Mouse (Mus musculus) forebrain, embryonic 11.5 days (tissue): ENCODE measurements around the gene Smco2. TPM values are rescaled to one million over a fixed set of nuclear protein-coding genes. Genes with fewer than 3 reads are reported as not detected.

Source experiments
- ATAC-seq: fragments of 200-750 bp; cut with Nextera tagmentation; replicated peaks from 2 replicates; pipeline ENCODE4 v1.8.0; 2017; ENCODE audit warnings: moderate TSS enrichment; ENCODE audit not compliant: low FRiP score
- DNase-seq: peaks from one replicate; pipeline ENCODE4 v3.0.0-alpha.2; 2017; ENCODE audit warnings: low spot score
- H3K27ac ChIP-seq: fragments of 300-500 bp; sonication (generic); 2 replicates; pipeline ENCODE4 v1.5.1; 2014; ENCODE audit warnings: low read depth, low read length
- H3K27me3 ChIP-seq: fragments of 300-500 bp; sonication (generic); 2 replicates; pipeline ENCODE4 v1.6.1; 2014; ENCODE audit warnings: mild to moderate bottlenecking, low read length, mixed read lengths; ENCODE audit not compliant: control insufficient read depth, insufficient read depth
- H3K36me3 ChIP-seq: fragments of 300-500 bp; sonication (generic); 2 replicates; pipeline ENCODE4 v1.6.1; 2014; ENCODE audit warnings: mild to moderate bottlenecking, low read length, moderate library complexity, mixed read lengths; ENCODE audit not compliant: control insufficient read depth, insufficient read depth
- H3K4me1 ChIP-seq: fragments of 300-500 bp; sonication (generic); replicated peaks from 2 replicates; pipeline ENCODE4 v1.6.1; 2014; ENCODE audit warnings: low read length, mixed read lengths; ENCODE audit not compliant: control insufficient read depth, insufficient read depth
- H3K4me2 ChIP-seq: fragments of 300-500 bp; sonication (generic); 2 replicates; pipeline ENCODE4 v1.6.1; 2014; ENCODE audit warnings: low read depth, mild to moderate bottlenecking, low read length, moderate library complexity, mixed read lengths; ENCODE audit not compliant: severe bottlenecking
- H3K4me3 ChIP-seq: fragments of 300-500 bp; sonication (generic); 2 replicates; pipeline ENCODE4 v1.5.1; 2014; ENCODE audit warnings: low read depth, low read length
- H3K9ac ChIP-seq: fragments of 300-500 bp; sonication (generic); 2 replicates; pipeline ENCODE4 v1.6.1; 2014; ENCODE audit warnings: low read length
- H3K9me3 ChIP-seq: fragments of 300-500 bp; sonication (generic); 2 replicates; pipeline ENCODE4 v1.6.1; 2016; ENCODE audit warnings: low read length, mixed read lengths; ENCODE audit not compliant: control insufficient read depth
- WGBS: fragments of 180-500 bp; shearing (Covaris S2); extraction: QIAGEN DNeasy Blood & Tissue Kit; methylation state at CpG from one replicate; pipeline ENCODE4 v1.1.7; 2014; 5-methylcytosine and 5-hydroxymethylcytosine counted together
- polyA plus RNA-seq: library from polyadenylated mRNA; unstranded; fragments of >200 nt; fragmentation: Nextera tagmentation; extraction: Ambion mirVana; gene quantifications from 2 replicates; pipeline ENCODE4 v1.2.1, GENCODE M21; 2014

The Smco2 gene
- polyA plus RNA-seq, 1 experiment from 2014 or later: not detected

DNA sequence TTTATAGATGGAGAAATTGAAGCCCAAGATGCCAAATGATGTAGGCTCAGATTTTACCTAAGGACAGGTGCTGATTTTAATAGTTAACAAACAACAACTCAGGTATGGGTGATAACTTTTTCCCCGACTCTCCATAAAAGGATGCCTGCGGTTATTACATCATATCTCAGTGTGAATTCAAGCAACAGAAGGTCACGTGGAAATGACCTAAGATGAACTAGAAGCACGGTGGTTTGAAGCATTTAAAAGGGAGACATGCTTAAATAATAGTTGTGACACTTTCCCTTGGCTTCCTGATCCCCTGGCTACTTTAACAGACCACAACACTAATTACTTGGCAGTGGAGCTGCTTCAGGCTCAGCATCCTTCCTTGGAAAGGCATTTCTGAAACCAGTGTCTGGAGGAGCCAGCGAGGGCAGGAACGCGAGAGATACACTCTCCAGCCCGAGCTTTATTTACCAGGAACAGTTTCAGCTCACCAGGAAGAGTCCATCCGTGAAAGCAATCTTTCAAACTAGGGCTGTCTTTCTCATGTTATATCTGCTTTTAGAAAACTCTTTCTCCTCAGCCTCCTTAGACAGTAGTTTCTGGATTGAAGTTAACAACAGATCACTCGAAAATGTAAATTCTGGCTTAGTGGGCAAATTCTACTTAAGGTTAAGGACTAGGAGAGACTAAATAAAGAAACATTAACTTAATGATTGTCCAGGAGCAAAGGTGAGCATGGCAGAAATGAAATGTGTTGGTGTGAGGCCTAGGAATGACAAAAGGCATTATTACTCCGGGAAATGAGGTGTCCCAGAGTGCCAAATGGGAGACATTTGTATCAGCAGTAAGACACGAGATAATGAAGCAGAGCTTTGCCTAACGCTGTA, 32.2 kb downstream of the Smco2 start:
- Histone ChIP-seq H3K4me1 (peaks cover 4% of the 10 kb centered on the region; the same call in 1 of the 2 replicates), H3K4me3 (no peak overlapping the region), H3K27me3 (no peaks in the 10 kb centered on the region), H3K4me2 (no peak overlapping the region), H3K9ac (no peak overlapping the region), H3K9me3 (no peaks in the 10 kb centered on the region), H3K27ac (no peak overlapping the region), H3K36me3 (no peaks in the 10 kb centered on the region)
- no peak for ATAC-seq
- WGBS: 72% methylated on average over 13 of the region's 13 CpGs
- DNase-seq: no peak

DNA sequence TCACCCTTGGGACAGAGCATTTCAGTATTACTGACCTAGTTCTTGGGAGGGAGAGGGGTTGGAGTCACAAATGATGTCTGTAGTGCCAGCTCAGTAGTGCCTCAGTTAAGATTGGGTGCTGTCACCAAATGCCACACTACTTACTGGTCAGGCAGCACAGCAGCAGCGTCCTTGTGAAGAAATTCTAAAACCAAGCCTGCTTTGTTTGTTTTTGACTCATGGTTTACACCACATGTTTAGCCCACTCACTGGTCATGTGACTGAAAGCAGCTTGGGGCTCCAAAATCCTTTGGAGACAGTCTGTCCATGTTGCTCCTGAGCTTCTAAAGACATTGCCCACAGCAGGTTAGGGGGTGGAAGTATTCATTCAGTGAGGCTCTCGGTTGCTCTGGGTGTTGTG, 33.5 kb downstream of the Smco2 start:
- no peak overlapping the region for H3K4me2 ChIP-seq
- H3K9ac ChIP-seq: no peak overlapping the region
- no peak overlapping the region for H3K27ac ChIP-seq
- DNase-seq: no peak
- 72% methylated on average over 2 of the region's 2 CpGs for WGBS
- H3K9me3 ChIP-seq: no peaks in the 10 kb centered on the region
- no peaks in the 10 kb centered on the region for H3K36me3 ChIP-seq
- H3K27me3 ChIP-seq: no peaks in the 10 kb centered on the region
- no peak for ATAC-seq
- H3K4me1 ChIP-seq: peaks cover 7% of the 10 kb centered on the region; the same call in 1 of the 2 replicates
- no peak overlapping the region for H3K4me3 ChIP-seq

- H3K9ac ChIP-seq: no peak overlapping the region
- no peak overlapping the region for H3K4me2 ChIP-seq
- ATAC-seq (no peak), DNase-seq (no peak)
- H3K27me3 ChIP-seq: no peaks in the 10 kb centered on the region
- H3K9me3 ChIP-seq: no peaks in the 10 kb centered on the region
- no peaks in the 10 kb centered on the region for H3K36me3 ChIP-seq
- no peak overlapping the region for H3K27ac ChIP-seq
- WGBS: 88% methylated on average over 3 of the region's 3 CpGs
- H3K4me3 ChIP-seq: no peak overlapping the region
- peaks cover 5% of the 10 kb centered on the region; the same call in 1 of the 2 replicates for H3K4me1 ChIP-seq
Observed at GRCm38 (mm10) chr6:146884171-146884570, 34.3 kb downstream of the Smco2 start.

- DNase-seq (no peak), ATAC-seq (no peak)
- Histone ChIP-seq H3K27ac (no peak overlapping the region), H3K27me3 (no peaks in the 10 kb centered on the region), H3K4me1 (peaks cover 5% of the 10 kb centered on the region; the same call in 1 of the 2 replicates), H3K9me3 (no peaks in the 10 kb centered on the region), H3K9ac (no peak overlapping the region), H3K4me2 (no peak overlapping the region), H3K4me3 (no peak overlapping the region), H3K36me3 (no peaks in the 10 kb centered on the region)
- WGBS: 36% methylated on average over 4 of the region's 4 CpGs
Observed at GRCm38 (mm10) chr6:146884851-146885250, 34.9 kb downstream of the Smco2 start.

GRCm38 (mm10) chr6:146887958-146888659, 38.2 kb downstream of the Smco2 start, which contains the start of gene Ppfibp1:
Gene Ppfibp1, plus strand, starts transcription at chr6:146888487.
- Histone ChIP-seq H3K27ac (no peak within 1 kb of the TSS), H3K9me3 (no peaks in the 10 kb centered on the region), H3K4me2 (peak within 1 kb of the TSS; percentile 77), H3K9ac (peak within 1 kb of the TSS; percentile 78), H3K4me1 (peaks cover 7% of the 10 kb centered on the region; the same call in 1 of the 2 replicates), H3K36me3 (no peaks in the 10 kb centered on the region), H3K27me3 (no peaks in the 10 kb centered on the region), H3K4me3 (peak within 1 kb of the TSS; percentile 71)
- DNase-seq (peak; percentile 97), ATAC-seq (peak; percentile 97)
- WGBS: under 1% methylated on average over 62 of the region's 80 CpGs

- Histone ChIP-seq H3K4me2 (peak overlapping the region; percentile 77), H3K4me1 (peaks cover 7% of the 10 kb centered on the region; the same call in 1 of the 2 replicates), H3K27ac (no peak overlapping the region), H3K36me3 (no peaks in the 10 kb centered on the region), H3K9me3 (no peaks in the 10 kb centered on the region), H3K27me3 (no peaks in the 10 kb centered on the region), H3K4me3 (peak overlapping the region; percentile 71), H3K9ac (peak overlapping the region; percentile 78)
- WGBS: 8% methylated on average over 26 of the region's 26 CpGs
- ATAC-seq: peak; percentile 64
- DNase-seq: no peak
Observed at GRCm38 (mm10) chr6:146888660-146889490, 39.0 kb downstream of the Smco2 start.

GRCm38 (mm10) chr6:146890215-146890614, 40.3 kb downstream of the Smco2 start:
- ATAC-seq (no peak), DNase-seq (no peak)
- Histone ChIP-seq H3K36me3 (no peaks in the 10 kb centered on the region), H3K4me2 (no peak overlapping the region), H3K27ac (no peak overlapping the region), H3K9ac (no peak overlapping the region), H3K4me1 (peaks cover 7% of the 10 kb centered on the region; the same call in 1 of the 2 replicates), H3K9me3 (no peaks in the 10 kb centered on the region), H3K4me3 (no peak overlapping the region), H3K27me3 (no peaks in the 10 kb centered on the region)
- WGBS: 56% methylated on average over 2 of the region's 2 CpGs

DNA sequence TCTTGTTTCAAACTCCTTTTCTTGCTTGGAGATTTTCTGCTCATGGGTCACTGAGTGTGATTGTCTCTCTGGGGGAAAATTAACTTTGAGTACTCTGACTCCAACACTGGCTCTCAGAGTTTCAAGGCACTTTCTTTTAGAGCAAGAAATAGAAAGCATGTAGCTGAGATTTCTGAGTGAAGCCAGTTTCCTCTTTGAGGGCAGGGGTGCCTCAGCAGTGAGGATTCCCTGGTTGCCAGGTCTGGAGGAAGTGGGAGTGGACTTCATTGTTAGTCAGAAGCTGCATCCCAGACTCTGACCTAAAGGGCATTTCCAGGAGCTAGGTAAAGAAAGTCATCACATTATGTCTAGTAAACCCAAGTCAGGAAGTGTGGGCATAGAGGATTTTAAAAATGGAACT, 40.7 kb downstream of the Smco2 start:
- H3K4me3 ChIP-seq: no peak overlapping the region
- no peak for ATAC-seq
- no peaks in the 10 kb centered on the region for H3K27me3 ChIP-seq
- no peak overlapping the region for H3K27ac ChIP-seq
- no peaks in the 10 kb centered on the region for H3K36me3 ChIP-seq
- H3K9me3 ChIP-seq: no peaks in the 10 kb centered on the region
- 0 out of 2 replicates have a peak overlapping the region, but pooled peaks have one; percentile 0 for H3K4me2 ChIP-seq
- no peak overlapping the region for H3K9ac ChIP-seq
- DNase-seq: no peak
- peaks cover 7% of the 10 kb centered on the region; the same call in 1 of the 2 replicates for H3K4me1 ChIP-seq
